Mouse (Mus musculus): ENCODE data around the gene Acad10. TPM values are rescaled to one million over a fixed set of nuclear protein-coding genes. Genes with fewer than 3 reads are reported as not detected.

Acad10 gene
- polyA plus RNA-seq, 1 experiment from 2014 or later: 1.7 TPM

DNA sequence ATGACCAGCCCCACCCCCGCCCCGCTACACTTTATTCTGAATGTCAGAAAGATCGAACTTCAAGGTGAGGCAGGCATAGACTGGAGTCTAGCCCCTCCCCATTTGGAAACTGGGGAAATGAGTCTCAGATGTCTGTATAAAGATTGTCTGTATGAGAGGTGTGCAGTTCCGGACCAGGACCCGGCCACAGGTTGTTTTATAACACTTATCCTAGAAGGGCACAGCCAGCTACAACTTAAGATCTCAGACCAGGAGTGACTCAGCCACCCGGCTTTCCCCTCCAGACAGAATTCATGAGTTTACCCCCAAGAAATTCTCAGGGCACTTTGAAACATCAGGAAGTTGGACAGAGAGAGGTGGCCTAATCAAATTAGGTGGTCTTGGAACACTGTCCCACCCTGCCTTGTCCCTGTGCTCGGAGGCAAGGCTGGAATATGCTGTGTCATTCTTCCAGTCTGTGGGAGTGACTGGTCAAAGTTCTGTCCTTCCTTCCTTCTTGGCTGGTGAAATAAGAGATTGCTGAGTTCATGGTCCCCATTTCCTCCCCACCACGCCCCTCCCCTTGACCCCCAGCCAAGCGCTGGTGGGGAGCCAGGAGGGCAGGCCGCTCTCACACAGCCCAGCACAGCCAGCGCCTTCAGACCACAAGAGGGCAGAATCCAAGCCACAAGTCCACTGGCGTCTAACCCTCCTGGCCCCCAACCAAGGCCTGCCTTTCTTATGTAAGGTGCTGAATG is 76.4 kb downstream of the Acad10 start:
- Histone ChIP-seq H3K79me2 (ENCODE audit: inconsistent target) (peaks cover 92% of the 10 kb centered on the region), H3K36me3 (ENCODE audit: inconsistent target) (peaks cover 18% of the 10 kb centered on the region), H3K27ac (peak overlapping the region; percentile 78), H3K4me3 (ENCODE audit: inconsistent target) (peak overlapping the region; percentile 10; the same call in 1 of the 2 replicates)
- 9% methylated on average over 10 of the region's 12 CpGs for WGBS (ENCODE audit: missing documents)

DNA sequence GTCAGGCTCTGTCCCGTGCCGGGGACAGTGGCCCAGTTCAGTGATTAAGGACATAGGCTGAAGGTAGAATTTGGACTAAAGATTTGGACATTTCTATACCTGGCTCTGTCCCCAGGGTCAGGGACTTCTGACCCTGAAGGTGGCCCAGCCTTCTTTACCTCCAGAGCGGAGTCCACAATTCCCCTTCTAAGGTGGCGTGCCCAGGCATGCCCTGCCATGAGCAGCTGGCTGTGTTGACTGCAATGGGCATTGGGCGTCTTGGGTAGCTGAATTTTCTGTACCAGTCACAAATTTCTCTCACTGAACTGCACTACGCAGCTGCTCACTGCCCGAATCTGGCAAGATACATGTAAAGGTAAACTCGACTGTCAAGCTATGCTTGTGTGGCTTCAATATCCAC is 78.4 kb downstream of the Acad10 start:
- Histone ChIP-seq H3K36me3 (ENCODE audit: inconsistent target) (peaks cover 38% of the 10 kb centered on the region), H3K27ac (no peak overlapping the region)
- WGBS (ENCODE audit: missing documents): 94% methylated on average over 8 of the region's 8 CpGs

DNA sequence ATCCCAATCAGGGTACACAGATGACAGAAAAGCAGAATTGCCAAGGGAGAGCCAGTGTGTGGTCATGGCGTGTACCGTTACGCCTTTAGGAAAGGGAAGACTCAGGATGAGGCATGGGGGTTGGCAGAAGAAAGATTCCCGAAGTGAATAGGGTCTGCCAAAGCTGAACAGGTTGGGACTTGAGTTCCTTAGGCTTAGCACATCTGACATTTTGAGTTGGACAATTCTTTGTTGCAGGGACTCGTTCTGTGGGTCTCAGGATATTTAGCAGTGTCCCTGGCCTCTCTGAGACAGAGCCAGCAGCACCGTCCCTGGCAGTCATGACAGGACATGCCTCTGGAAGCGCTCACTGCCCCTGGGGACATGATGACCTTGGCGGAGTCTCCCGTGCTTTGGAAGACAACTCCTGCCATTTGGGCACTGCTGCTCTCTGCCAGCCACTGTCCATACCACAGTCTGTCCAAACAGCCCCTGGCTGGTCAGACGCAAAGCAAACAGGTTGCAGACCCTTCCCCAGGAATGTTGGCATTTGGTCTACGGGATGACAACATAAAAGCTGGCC is 83.3 kb downstream of the Acad10 start:
- Histone ChIP-seq H3K36me3 (ENCODE audit: inconsistent target) (peaks cover 87% of the 10 kb centered on the region), H3K27ac (no peak overlapping the region), H3K4me3 (ENCODE audit: inconsistent target) (no peak overlapping the region), H3K79me2 (ENCODE audit: inconsistent target) (peaks cover 33% of the 10 kb centered on the region)
- 92% methylated on average over 11 of the region's 11 CpGs for WGBS (ENCODE audit: missing documents)

More for the DNA sequence above, 78.4 kb downstream of the Acad10 start:
- Histone ChIP-seq H3K79me2 (ENCODE audit: inconsistent target) (peaks cover 77% of the 10 kb centered on the region), H3K4me3 (ENCODE audit: inconsistent target) (no peak overlapping the region)

DNA sequence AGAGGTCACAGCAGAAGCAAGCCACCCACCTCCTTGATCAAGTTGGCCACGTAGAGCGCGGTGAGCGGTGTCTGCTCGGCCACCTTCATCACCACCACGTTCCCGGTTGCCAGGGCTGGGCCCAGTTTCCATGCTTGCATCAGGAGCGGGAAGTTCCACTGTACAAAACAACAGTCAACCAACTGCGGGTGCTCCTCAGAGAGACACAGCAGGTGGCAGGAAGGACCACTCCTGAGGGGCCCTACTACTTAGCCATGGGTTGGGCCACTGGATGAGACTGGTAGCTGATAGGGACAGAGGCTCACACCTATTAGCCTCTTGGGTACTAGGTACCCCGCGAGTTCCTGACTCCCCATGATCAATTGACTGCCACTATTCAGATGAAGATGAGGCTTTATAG is 84.4 kb downstream of the Acad10 start:
- no peak overlapping the region for H3K4me3 ChIP-seq (ENCODE audit: inconsistent target)
- 97% methylated on average over 11 of the region's 11 CpGs for WGBS (ENCODE audit: missing documents)
- peaks cover 98% of the 10 kb centered on the region for H3K36me3 ChIP-seq (ENCODE audit: inconsistent target)

DNA sequence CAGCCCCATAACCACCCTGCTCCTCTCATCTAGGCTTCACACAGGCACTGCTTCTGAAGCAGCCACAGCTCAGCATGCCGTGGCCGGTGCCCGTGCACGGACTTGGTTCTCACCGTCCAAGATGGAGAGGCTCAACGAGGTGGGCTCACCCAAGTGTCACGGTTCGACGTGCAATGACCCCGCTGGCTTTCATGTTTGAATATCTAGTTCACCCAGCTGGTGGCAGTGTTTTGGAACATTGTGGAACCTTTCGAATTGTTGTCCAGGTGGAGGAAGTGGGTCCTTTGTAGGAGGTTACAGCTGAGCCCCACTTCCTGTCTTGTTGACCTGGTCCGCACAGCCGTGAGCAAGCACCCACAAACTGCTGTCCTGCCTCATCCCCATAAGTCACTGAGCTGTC is 86.2 kb downstream of the Acad10 start:
- H3K27ac ChIP-seq: no peak overlapping the region
- H3K4me3 ChIP-seq (ENCODE audit: inconsistent target): no peak overlapping the region
- peaks cover 98% of the 10 kb centered on the region for H3K36me3 ChIP-seq (ENCODE audit: inconsistent target)
- WGBS (ENCODE audit: missing documents): 86% methylated on average over 13 of the region's 13 CpGs
- H3K79me2 ChIP-seq (ENCODE audit: inconsistent target): peaks cover 5% of the 10 kb centered on the region; the same call in 1 of the 2 replicates

More for the DNA sequence above, 84.4 kb downstream of the Acad10 start:
- Histone ChIP-seq H3K79me2 (ENCODE audit: inconsistent target) (peaks cover 22% of the 10 kb centered on the region), H3K27ac (no peak overlapping the region)

Other genes starting within 250 kb of the Acad10 start
- 0.81 to 1.9 TPM (median 1.5 TPM) in 3 replicates for gene Tmem116, start 208.6 kb downstream of the Acad10 start, polyA plus RNA-seq (2018)
- gene Erp29, start 208.0 kb downstream of the Acad10 start, polyA plus RNA-seq (2018): 327 to 388 TPM (median 342 TPM) in 3 replicates
- not detected in 3 replicates for gene Adam1b, start 157.1 kb downstream of the Acad10 start, polyA plus RNA-seq (2018)
- 0.40 to 1.5 TPM (median 0.95 TPM) in 3 replicates for gene Adam1a, start 115.0 kb downstream of the Acad10 start, polyA plus RNA-seq (2018)
- gene Gm42878, start 115.0 kb downstream of the Acad10 start, polyA plus RNA-seq (2018): 0.11 to 0.26 TPM in 2 of 3 replicates, not detected in the other
- 51.6 to 103 TPM (median 67.2 TPM) in 3 replicates for gene Mapkapk5, start 114.6 kb downstream of the Acad10 start, polyA plus RNA-seq (2018)
- gene Aldh2, start 66.7 kb downstream of the Acad10 start, polyA plus RNA-seq (2018): 566 to 1,134 TPM (median 980 TPM) in 3 replicates
- gene Acad12, start 41.6 kb downstream of the Acad10 start, polyA plus RNA-seq (2018): 6.2 to 10.9 TPM (median 7.4 TPM) in 3 replicates
- gene Brap, start within 50 bp of the Acad10 start, polyA plus RNA-seq (2018): 32.4 to 40.7 TPM (median 36.5 TPM) in 3 replicates
- 45.1 to 115 TPM (median 51.4 TPM) in 3 replicates for gene Atxn2, start 50.8 kb upstream of the Acad10 start, polyA plus RNA-seq (2018)
- 36.0 to 49.5 TPM (median 47.2 TPM) in 3 replicates for gene Sh2b3, start 177.1 kb upstream of the Acad10 start, polyA plus RNA-seq (2018)
- gene Pheta1, start 188.5 kb upstream of the Acad10 start, polyA plus RNA-seq (2018): 0.86 to 5.2 TPM (median 3.8 TPM) in 3 replicates